Mouse (Mus musculus) layer of hippocampus, adult 18-20 months (tissue): ENCODE results near the gene Ina. TPM values are rescaled to one million over a fixed set of nuclear protein-coding genes. Genes with fewer than 3 reads are reported as not detected.

ENCODE experiments used
- DNase-seq, 2 experiments: peaks; one replicate each; pipeline ENCODE4 v3.0.0; 2022; ENCODE audit warnings: low spot score in 2 of 2
- total RNA-seq, 2 experiments: library from RNA; stranded (reverse); gene quantifications; 2 replicates each; pipeline ENCODE4 v1.2.3; 2021

The Ina gene
- total RNA-seq, 2 experiments from 2014 or later, result 183 to 187 TPM

- DNase-seq, result no peak
These were observed 949 bp upstream of the Ina start for GRCm38 (mm10) chr19:47013340-47014158.

GRCm38 (mm10) chr19:47014159-47014446, 395 bp upstream of the Ina start:
- DNase-seq, result no peak

- DNase-seq, result no peak
These were observed 898 bp downstream of the Ina start for GRCm38 (mm10) chr19:47015396-47015795.

- DNase-seq, result no peak
These were observed 1.5 kb downstream of the Ina start for GRCm38 (mm10) chr19:47015965-47016364.

- DNase-seq, result peak in 1 of 2 experiments; percentile 35
These were observed 2.0 kb downstream of the Ina start for GRCm38 (mm10) chr19:47016487-47016886.

- DNase-seq, result no peak
These were observed 3.3 kb downstream of the Ina start for GRCm38 (mm10) chr19:47017831-47018230.

- no peak for DNase-seq
These were observed 3.8 kb downstream of the Ina start for GRCm38 (mm10) chr19:47018330-47018729.

GRCm38 (mm10) chr19:47019326-47019725, 4.8 kb downstream of the Ina start:
- DNase-seq, result no peak

GRCm38 (mm10) chr19:47022709-47023108, 8.2 kb downstream of the Ina start:
- no peak for DNase-seq

- DNase-seq, result no peak
These were observed 9.0 kb downstream of the Ina start for GRCm38 (mm10) chr19:47023546-47023945.

GRCm38 (mm10) chr19:47024954-47025353, 10.5 kb downstream of the Ina start:
- DNase-seq, result no peak

- no peak for DNase-seq
These were observed 12.0 kb downstream of the Ina start for GRCm38 (mm10) chr19:47026513-47026912.

GRCm38 (mm10) chr19:47029796-47030195, 15.3 kb downstream of the Ina start:
- no peak for DNase-seq

GRCm38 (mm10) chr19:47031770-47032169, 17.3 kb downstream of the Ina start:
- DNase-seq, result peak; percentile 37 to 78

GRCm38 (mm10) chr19:47034916-47035315, 20.4 kb downstream of the Ina start:
- DNase-seq, result no peak

- DNase-seq, result no peak
These were observed 22.1 kb downstream of the Ina start for GRCm38 (mm10) chr19:47036596-47036995.

GRCm38 (mm10) chr19:47040720-47041473, 26.4 kb downstream of the Ina start:
- peak in 1 of 2 experiments; percentile 67 for DNase-seq

- DNase-seq, result no peak
These were observed 29.1 kb downstream of the Ina start for GRCm38 (mm10) chr19:47043608-47044007.

- DNase-seq, result no peak
These were observed 31.8 kb downstream of the Ina start for GRCm38 (mm10) chr19:47046343-47046742.

- no peak for DNase-seq
These were observed 32.8 kb downstream of the Ina start for GRCm38 (mm10) chr19:47047236-47047833.

GRCm38 (mm10) chr19:47049061-47049460, 34.6 kb downstream of the Ina start:
- DNase-seq, result no peak

GRCm38 (mm10) chr19:47049840-47050239, 35.3 kb downstream of the Ina start:
- DNase-seq, result no peak
